Mouse (Mus musculus): ENCODE measurements around the gene Prr5. TPM values are rescaled to one million over a fixed set of nuclear protein-coding genes. Genes with fewer than 3 reads are reported as not detected.

Prr5 gene
- polyA plus RNA-seq, 1 experiment from 2014 or later = 65.4 TPM

Other genes starting within 250 kb of the Prr5 start
- 2.2 and 2.3 TPM in 2 replicates for gene Shisal1, start 222.5 kb upstream of the Prr5 start, polyA plus RNA-seq (2015; fragmentation: Nextera tagmentation; extraction: Ambion mirVana)
- gene Rtl6, start 111.8 kb upstream of the Prr5 start, polyA plus RNA-seq (2015; fragmentation: Nextera tagmentation; extraction: Ambion mirVana) = 10.1 and 10.3 TPM in 2 replicates
- 12.5 and 14.1 TPM in 2 replicates for gene Arhgap8, start 50.4 kb downstream of the Prr5 start, polyA plus RNA-seq (2015; fragmentation: Nextera tagmentation; extraction: Ambion mirVana)
- gene Phf21b, start 186.4 kb downstream of the Prr5 start, polyA plus RNA-seq (2015; fragmentation: Nextera tagmentation; extraction: Ambion mirVana) = 0.76 and 1.6 TPM in 2 replicates

Data from intestine, embryonic 15.5 days (tissue).